ENCODE assay signal across 20 mouse cellular contexts in genomic region chr7:34350166-34350565, GRCm38 (mm10).
"Had no signal": no experiment of that assay in that cellular context is flagged by ENCODE, and none has a peak within 500 bp of the region (broad histone marks: within the 10 kb centered on the region; RNA-seq: fewer than 3 reads in every experiment).

No protein-coding gene starts in this region.

- H3K27ac ChIP-seq: heart, adult 2 months; hindbrain, embryonic 10.5 days; hindbrain, embryonic 12.5 days; hindbrain, embryonic 14.5 days; intestine, embryonic 15.5 days; layer of hippocampus, adult 2 months; left cerebral cortex, adult 2 months; limb, embryonic 10.5 days; limb, embryonic 12.5 days; liver, embryonic 13.5 days; liver, embryonic 15.5 days had no signal

- H3K4me3 ChIP-seq: heart, adult 2 months; hindbrain, embryonic 10.5 days; hindbrain, embryonic 12.5 days; intestine, embryonic 15.5 days; layer of hippocampus, adult 2 months; left cerebral cortex, adult 2 months; limb, embryonic 10.5 days; limb, embryonic 12.5 days; liver, embryonic 13.5 days; liver, embryonic 15.5 days had no signal

- DNase-seq: gastrocnemius, postnatal 14 days; heart, adult 2 months; heart, postnatal 10 days; heart, postnatal 4 days; kidney, adult 18-20 months; kidney, adult 8-10 months; kidney, postnatal 10 days; kidney, postnatal 25 days; kidney, postnatal 4 days; liver; liver, embryonic 13.5 days had no signal

- H3K4me1 ChIP-seq: hindbrain, embryonic 10.5 days; hindbrain, embryonic 12.5 days; intestine, embryonic 15.5 days; limb, embryonic 10.5 days; limb, embryonic 12.5 days; liver, embryonic 13.5 days; liver, embryonic 15.5 days had no signal
